Mouse (Mus musculus) Muller cell, postnatal 12 days (primary cell): ENCODE data around the gene Tead1.

Experiments used
- DNase-seq: peaks from one replicate; pipeline ENCODE4 v3.0.0-alpha.2; 2015; ENCODE audit errors: inconsistent ontology term

The Tead1 gene

GRCm38 (mm10) chr7:112776670-112777069, 97.6 kb downstream of the Tead1 start:
- DNase-seq, result peak; percentile 57

DNA sequence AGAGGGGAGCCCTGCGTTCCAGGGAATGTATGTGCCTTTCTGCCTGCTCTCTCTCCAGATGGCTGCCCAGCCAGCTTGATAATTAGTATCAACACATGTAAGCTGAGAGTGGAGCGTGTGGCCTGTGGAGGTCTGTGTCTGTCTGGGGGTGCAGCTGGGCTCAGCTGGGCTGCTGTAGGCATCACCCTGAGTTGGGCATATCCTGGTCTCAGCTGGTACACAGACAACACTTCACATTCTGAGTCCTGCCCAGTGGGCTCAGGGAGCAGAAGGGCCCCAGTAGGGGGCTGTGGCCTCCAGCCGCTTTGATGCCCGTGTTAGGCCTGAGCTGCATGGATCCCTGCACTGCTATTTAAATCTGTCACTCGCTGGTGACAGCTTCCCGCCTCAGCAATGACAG, 100.5 kb downstream of the Tead1 start:
- DNase-seq, result no peak

GRCm38 (mm10) chr7:112780910-112781309, 101.8 kb downstream of the Tead1 start:
- DNase-seq, result no peak

DNA sequence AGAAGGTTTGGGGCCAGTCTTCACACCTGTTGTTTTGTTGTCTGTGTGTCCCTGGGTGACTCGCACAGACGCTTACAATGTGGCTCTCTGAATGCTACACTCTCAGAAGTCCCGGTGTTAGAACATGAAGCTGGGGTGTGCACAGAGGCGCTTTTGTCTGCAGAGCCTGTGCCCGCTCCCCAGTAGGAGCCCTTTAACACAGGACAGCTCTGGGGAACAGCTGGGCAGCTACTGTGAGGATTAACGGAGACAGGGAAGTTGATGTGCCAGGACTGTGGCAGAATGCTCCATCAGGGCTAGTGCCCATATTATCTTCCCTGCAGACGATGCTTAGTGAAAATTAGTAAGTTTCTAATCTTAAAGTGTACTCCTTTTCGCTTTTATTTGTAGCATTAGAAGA, 102.9 kb downstream of the Tead1 start:
- DNase-seq, result no peak

DNA sequence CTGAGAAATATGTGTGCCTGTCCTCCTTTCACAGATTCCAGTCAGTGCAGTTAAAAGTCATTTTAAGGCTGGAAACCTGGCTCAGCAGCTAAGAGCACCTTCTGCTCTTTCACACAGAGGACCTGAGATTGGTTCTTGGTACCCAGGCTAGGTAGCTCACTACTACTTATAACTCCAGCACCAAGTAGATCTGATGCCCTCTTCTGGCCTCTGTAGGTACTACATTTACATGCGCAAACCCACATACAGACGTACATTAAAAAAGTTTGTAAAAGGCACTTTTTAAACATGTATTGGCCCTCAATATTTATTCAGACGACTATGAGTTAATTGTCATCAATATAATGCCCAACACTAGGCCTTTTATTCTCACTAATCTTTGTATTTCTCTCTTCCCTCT, 105.2 kb downstream of the Tead1 start:
- DNase-seq, result no peak

- peak; percentile 48 for DNase-seq
These were observed 106.2 kb downstream of the Tead1 start for GRCm38 (mm10) chr7:112785271-112785670.

DNA sequence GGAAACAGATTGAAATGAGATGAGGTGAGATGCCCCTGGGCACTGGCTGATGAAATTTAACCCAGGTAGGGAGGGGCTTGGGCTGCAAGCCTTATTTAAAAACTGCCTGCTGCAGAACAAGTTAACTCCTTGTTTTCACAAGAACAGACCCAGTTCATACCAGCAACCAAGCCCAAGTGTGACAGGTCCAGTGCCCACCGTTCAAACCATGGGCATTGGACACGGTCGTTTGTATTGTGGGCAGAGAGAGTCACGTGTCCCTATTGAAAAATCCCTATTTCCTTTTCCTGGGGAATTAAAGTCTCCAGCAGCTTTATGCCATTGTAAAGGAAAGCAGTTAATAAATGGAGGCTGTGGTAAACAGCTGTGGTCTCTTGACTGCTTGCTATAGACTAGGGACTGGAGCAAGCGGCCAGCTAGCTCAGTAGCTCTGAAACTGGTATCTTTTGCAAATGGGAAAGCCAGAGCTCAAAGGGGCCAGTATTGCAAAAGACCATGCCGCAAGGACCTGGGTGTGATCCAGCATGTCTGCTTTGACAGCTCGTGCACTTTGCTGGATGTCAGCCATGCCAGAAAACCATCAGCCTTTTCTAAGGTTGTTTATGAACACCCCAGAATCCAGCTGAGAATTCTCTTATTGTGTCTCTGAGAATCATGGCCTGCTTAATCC, 107.6 kb downstream of the Tead1 start:
- no peak for DNase-seq

GRCm38 (mm10) chr7:112787281-112787680, 108.2 kb downstream of the Tead1 start:
- no peak for DNase-seq

DNA sequence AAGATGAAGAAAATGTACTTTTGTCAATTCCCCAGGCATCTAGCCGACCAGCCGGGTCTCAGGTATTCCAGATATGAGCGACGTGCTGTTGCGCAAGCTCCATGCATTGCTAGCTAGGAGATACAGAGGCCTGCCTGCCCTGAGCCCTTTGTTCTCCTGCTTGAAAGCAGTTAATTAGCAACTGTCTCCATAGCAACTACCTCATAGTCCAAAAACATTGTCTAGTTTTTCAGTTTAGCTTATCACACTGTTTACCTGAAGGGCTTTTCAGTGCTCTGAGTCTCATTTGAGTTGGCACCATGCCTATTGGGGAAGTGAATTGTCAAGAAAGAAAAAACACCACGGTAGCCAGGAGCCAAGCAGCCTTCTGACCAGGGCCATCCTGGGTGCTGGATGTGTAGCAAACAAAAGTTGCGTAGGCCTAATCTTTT, 109.2 kb downstream of the Tead1 start:
- DNase-seq, result peak; percentile 79

DNA sequence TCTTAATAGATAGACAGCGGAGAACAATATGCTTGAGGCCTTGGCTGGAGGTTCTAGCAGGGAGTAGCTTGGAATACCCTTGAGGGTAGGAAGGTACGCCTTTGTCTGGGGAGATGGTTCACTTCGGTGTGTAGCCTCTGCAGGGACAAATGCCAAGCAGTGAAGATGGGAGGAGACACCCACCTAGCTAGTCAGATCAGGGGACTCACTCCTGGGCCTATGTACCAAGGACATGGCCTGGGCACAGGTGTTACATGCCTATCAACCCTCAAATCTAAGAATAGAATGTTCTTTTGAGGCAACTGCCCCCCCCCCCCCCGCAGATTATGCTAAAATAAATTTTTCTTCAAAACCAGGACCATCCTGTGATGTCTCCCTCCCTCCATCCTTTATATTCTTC, 110.6 kb downstream of the Tead1 start:
- DNase-seq, result no peak

DNA sequence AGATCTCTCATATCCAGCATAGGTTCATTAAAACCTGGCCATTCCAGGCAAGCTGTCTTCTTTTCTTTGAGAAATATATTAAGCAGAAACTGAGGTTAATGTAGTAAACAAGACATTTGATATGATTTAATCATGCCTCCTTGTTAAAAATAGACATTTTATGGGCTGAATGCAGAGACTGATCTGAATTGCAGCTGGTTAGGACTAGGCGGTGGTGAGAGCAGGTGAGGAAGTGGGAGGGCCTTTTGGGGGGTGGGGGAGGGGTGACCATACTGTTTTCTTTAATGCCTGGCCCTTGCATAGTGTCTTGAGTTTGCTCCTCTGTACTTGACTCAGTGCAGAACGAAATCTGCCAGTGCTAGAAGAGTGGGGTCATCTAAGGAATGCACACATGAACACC, 111.2 kb downstream of the Tead1 start:
- DNase-seq, result no peak

DNA sequence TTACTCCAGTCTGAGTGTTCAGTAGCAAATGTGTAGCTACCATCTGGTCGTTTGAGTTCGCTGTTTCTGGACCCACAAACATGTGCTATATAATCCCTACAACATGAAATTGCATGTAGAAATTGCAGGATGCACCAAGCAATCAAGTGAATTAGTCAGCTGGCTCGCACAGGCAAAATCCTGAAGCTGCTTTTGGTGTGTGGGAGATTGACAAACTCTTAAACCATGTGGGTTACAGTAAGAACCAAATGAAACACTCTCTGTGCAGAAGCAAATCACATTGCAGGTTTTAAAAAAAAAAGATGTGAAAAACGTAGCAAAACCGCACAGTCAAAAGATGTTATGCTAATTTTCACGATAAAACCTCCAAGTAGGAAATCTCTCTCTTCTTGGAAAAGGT, 113.6 kb downstream of the Tead1 start:
- DNase-seq, result no peak

GRCm38 (mm10) chr7:112793903-112794302, 114.8 kb downstream of the Tead1 start:
- no peak for DNase-seq

- no peak for DNase-seq
These were observed 115.4 kb downstream of the Tead1 start for GRCm38 (mm10) chr7:112794481-112794880.

GRCm38 (mm10) chr7:112797526-112798321, 118.6 kb downstream of the Tead1 start:
- peak; percentile 82 for DNase-seq

- DNase-seq, result no peak
These were observed 122.6 kb downstream of the Tead1 start for GRCm38 (mm10) chr7:112801706-112802105.

DNA sequence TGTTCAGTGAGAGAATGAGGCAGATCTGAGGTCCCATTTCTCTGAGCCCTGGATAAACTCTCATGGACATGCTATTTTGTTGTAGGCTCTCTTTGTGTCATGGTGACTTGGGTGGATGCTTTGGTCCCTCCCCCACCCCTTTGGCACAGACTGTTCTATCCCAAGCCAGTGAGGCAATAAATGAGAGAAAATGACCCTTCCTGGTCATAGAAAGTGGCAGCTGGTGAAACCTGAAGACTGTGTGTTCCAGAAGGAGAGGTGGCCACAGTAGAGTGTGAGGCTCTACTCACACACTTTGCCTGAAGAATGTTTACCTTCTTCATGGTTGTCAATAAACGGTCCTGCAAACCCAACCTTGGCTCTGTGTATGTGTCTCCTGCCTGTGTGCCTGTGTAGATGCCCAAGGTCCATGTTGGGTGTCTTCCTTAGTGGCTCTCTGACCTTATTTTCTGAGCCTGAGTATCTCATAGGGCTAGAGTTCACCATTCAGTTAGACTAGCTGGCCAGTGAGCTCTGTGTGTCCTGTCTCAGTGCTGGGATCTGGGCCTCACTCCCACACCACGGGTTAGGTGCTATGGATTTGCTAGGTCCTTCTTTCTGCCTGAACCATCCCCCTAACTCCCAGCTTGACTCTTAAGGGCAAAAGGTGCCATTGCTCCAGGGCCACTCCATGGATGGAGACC, 127.7 kb downstream of the Tead1 start:
- DNase-seq, result no peak

DNA sequence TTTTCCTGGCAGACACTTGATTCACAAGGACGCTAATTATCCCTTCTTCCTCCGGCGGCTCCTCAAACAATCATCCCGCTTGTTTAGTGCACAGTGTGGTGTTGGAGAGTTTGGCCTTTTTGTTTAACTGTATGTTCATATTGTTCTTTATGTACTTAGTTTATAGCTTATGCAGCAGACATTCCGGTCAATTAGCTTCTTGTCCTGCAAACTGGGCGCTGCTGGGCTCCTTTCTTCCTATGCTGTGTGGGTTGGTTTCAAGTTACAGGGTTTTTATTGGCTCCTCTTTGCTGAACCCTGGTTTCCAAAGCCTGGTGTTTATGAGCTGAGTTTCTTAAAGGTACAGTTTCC, 128.3 kb downstream of the Tead1 start:
- DNase-seq, result peak; percentile 70

DNA sequence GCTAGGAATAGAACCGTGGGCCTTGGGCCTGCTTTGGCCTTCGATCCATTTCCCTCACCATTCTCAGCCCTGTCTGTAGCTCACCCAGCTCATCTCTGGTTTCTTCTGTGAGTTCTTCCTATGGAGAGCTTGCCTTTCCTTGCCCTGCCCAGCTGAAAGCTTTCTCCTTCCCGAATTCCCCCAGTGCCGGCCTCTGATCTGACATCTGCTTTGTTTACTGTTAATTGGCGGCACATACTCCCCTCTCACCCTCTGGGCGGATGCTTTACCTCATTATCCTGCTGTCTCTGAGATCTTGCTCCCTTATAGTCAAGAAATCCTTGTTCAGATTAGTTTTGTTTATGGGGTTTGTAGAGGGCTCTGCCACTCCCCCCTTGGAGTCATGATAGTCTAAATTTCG, 131.6 kb downstream of the Tead1 start:
- DNase-seq, result no peak

DNA sequence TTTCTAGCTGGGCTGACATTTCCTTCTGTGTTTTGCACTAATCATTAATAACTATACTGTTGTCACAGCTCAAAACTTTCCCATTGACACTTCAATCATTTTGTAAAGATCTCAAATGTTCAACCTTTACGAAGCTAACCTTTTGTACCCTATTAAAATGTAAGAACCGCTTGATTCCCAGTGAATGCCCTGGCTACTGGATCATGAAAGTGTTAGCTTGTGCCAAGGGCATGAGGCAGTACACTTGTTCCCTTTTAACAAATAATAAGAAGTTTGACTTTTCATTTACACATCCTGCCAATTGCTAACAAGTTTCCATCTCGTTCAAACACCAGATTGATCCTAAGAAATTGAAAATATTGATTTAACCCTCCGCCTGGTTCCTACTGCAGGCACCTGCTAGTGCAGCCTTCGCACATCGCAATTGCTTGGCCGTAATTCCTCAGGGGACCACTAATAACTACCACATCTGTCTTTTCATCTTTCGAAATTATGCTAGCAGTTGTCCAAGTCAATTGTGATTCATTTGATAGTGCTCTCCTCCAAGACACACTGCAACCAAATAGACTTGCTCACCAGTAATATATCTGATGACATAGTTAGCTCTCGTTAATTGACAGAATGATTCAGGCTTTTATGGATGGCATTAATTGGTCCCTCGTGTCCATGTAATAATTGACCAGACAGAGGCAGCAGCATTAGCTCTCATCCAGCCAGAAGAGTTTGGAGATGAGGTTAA, 133.1 kb downstream of the Tead1 start:
- peak; percentile 76 for DNase-seq

DNA sequence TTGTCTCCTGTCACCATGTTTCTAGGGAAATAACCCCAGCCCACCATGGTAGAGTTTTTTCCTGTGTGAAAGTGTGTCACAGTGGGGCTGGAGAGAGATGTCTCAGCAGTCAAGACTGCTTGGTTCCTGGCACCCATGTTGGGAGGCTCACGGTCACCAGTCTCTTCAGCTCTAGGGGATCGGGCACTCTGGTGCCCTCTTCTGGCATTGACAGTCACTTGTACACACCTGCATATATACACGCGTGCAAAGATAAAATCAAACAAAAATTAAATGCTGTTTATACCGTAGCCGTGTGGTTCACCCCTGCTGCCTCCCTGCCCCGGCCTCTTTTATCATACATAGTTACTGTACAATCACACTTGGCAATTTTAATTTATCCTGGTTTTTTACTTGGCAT, 134.0 kb downstream of the Tead1 start:
- DNase-seq, result no peak

DNA sequence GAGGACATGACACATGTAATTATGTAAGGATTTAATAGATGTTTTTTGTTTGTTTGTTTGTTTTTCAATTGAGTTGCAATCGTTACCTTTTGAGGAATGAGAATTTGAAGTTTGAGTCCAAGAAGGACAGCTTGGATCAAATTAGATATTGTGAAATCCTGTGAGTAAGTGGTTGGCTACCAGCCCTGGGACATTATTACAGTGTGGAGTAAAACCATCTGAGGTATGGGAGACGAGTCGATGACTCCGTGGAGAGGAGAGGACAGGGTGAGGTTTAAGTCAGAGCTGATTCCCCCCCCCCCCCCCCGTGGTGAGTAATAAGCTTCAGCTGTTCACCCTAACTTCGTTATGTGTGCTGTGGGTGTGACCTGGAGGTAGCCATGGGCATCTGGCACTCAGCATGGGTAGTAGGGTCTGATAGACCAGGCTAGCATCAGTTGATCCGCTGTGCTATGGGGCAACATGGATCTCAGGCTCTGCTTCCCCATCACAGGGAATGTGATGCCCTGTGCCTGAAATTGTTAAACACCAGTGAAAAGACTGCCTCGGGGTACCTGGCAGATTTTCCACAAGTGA, 134.7 kb downstream of the Tead1 start:
- peak; percentile 77 for DNase-seq
